Mouse (Mus musculus): ENCODE measurements around the gene Prrc2a.
A peak's percentile ranks its signal among the peaks of the same experiment; 100 is the strongest.

DNA sequence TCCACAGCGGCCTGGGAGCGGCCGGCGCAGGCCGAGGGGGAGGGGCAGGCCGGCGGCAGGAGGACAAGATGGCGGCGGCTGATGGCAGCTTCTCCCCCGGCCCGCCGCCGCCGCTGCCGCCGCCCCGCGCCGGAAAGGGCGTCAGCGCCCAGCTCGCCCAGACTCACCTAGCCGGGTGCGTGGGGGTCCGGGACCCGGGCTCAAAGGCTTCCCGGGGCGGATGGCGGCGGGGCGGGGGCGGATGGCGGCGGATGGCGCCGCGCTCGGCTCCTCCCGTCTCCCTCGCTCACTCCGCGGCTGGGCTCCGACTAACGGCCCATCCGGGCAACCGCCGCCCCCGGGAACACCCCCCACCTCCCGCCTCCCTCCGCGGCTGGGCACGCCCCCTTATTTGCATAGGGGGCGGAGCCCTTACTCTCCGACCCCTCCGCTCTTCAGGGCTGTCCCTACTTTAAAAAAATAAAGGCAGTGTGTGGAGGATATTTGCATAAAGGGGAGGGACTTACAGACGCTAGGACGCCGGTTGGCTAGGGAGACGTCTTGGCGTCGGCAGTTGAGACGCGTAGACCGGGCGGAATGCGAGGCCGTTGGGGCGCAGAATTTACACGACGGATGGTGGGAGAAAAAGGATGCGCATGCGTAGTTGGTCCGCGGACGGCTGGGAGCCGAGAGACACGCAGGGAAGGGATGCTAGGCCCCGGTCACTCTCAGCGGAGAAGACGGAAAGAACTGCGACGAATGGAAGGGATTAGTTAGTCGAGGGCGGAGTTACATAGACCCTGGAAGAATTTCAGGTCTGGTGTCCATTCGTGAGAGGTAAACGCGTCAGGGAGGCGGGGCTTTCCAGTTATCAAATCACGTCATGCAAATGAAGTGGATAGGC, at the start of gene Prrc2a:
- no peak for TF ChIP-seq CTCF (IDR thresholded peaks at IDR 0.05; ENCODE audit: borderline replicate concordance, extremely low read depth, insufficient read depth, insufficient read length)
- TF ChIP-seq POLR2A (IDR thresholded peaks at IDR 0.05; ENCODE audit: borderline replicate concordance, extremely low read depth, insufficient read depth, insufficient read length, poor library complexity, severe bottlenecking), result peak; percentile 96
